Mouse (Mus musculus) Patski (cell line): ENCODE measurements around the gene Tysnd1. TPM values are rescaled to one million over a fixed set of nuclear protein-coding genes. Genes with fewer than 3 reads are reported as not detected.

Experiments used
- ATAC-seq: fragments of 100-300 bp; one replicate; pipeline ENCODE4 v1.8.0; 2021
- CTCF ChIA-PET: fragments of 350-600 bp; sonication (Branson Sonifier 250); formaldehyde crosslinking; loops from one replicate; lab custom pipeline; 2022; ENCODE audit warnings: inconsistent platforms; lab: Charles Lee
- POLR2A ChIA-PET: fragments of 350-600 bp; sonication (Branson Sonifier 250); formaldehyde crosslinking; loops from one replicate; lab custom pipeline; 2022; ENCODE audit warnings: antibody characterized with exemption, inconsistent platforms; lab: Charles Lee
- DNase-seq: peaks from one replicate; pipeline ENCODE4 v3.0.0-alpha.2; 2011; ENCODE audit warnings: low read depth, low spot score
- H3K27me3 ChIP-seq: fragments of 371-371 bp; one replicate; pipeline ENCODE4 v1.5.1; 2021
- CTCF ChIP-seq: fragments of 100-300 bp; IDR thresholded peaks from one replicate; pipeline ENCODE4 v1.5.1; 2021
- in situ Hi-C: fragments of 300-500 bp; cut with MboI; formaldehyde crosslinking; loops from 3 replicates; pipeline ENCODE4 v1.11.1; 2018; ENCODE audit warnings: low pct_unique_long_range_greater_than_20kb, mixed read lengths
- polyA plus RNA-seq: library from polyadenylated mRNA; unstranded; gene quantifications from one replicate; pipeline ENCODE4 v1.2.3, GENCODE M21; 2021

Gene Tysnd1
- 30.6 TPM for polyA plus RNA-seq

DNA sequence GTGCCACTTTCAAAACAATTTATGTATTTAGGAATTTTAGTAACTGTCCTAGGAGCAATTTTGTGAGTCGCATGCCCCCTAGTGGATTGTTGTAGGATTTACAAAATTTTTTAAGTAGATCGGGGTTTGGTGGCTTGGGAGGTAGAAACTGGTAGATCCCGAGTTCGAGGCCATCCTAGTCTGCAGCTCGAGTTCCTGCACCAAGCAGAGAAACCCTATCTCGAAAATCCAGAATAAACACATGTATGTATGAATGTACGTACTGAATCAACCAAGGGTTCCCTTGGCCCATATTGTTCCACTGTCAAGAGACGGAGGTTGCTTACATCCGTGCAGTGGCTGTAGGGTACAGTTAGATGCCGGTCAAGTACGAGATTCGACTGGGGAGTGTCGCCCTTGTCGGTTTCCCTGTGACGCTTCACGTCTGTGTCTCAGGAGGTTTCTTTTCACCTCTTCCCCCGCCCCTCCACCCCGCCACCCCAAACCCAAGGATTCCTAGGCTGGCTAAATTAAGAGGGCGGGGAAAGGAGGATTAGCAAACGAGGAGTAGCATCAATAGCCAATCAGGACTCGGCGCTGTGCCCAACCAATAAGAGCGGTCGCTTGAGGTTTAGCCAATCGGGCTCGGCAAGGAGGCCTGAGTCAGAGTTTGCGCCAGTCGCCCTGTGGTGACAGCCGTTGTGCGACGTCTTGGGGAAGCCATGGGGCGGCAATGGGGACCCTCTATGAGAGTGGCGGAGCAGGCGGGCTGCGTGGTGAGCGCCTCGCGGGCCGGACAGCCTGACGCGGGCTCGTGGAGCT, at the start of gene Tysnd1:
Gene Tysnd1, plus strand, starts transcription at position 645 of the 801 bp plus-strand sequence.
- in situ Hi-C loops = no loop called here
- ATAC-seq = peak; percentile 85

DNA sequence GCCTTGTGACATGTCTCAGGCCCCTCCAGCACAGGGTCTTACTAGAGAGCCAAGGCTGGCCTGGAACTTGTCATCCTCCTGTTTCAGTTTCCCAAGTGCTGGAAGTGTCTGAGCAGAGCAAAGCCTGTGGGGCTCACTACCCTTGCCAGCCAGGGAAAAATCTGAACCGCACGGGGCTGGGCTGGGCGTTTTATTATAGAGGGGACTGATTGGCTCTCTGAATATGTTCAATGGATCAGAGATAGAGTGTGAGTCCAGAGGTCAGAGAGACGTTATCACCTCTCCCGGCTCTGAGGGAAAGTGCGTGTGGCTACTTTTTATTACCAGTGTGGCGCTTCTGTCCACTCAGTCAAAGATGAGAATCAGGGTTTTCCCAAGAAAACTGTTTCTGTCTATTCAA, 48.8 kb upstream of the Tysnd1 start:
- DNase-seq = no peak
- ChIA-PET POLR2A (no interaction called here), CTCF (interaction anchor here (1.5 to 2.1 kb wide), 2 partner anchors 12 to 44 kb away, joined by 3 to 4 read pairs; no protein-coding TSS in a partner anchor)
- no peaks in the 10 kb centered on the region for H3K27me3 ChIP-seq
- ATAC-seq = no peak
- in situ Hi-C loops = no loop called here
- no peak for TF ChIP-seq CTCF

More for the DNA sequence above, at the start of gene Tysnd1:
- no peaks in the 10 kb centered on the region for H3K27me3 ChIP-seq
- peak; percentile 71 for DNase-seq
- ChIA-PET POLR2A (interaction anchor here (0.6 kb wide), 3 partner anchors 18 to 76 kb away, joined by 3 to 6 read pairs (median 3); partner anchors contain the start of gene Aifm2), CTCF (interaction anchor here (0.8 kb wide), 1 partner anchor 21 kb away, joined by 3 read pairs; no protein-coding TSS in a partner anchor)
- TF ChIP-seq CTCF = no peak

DNA sequence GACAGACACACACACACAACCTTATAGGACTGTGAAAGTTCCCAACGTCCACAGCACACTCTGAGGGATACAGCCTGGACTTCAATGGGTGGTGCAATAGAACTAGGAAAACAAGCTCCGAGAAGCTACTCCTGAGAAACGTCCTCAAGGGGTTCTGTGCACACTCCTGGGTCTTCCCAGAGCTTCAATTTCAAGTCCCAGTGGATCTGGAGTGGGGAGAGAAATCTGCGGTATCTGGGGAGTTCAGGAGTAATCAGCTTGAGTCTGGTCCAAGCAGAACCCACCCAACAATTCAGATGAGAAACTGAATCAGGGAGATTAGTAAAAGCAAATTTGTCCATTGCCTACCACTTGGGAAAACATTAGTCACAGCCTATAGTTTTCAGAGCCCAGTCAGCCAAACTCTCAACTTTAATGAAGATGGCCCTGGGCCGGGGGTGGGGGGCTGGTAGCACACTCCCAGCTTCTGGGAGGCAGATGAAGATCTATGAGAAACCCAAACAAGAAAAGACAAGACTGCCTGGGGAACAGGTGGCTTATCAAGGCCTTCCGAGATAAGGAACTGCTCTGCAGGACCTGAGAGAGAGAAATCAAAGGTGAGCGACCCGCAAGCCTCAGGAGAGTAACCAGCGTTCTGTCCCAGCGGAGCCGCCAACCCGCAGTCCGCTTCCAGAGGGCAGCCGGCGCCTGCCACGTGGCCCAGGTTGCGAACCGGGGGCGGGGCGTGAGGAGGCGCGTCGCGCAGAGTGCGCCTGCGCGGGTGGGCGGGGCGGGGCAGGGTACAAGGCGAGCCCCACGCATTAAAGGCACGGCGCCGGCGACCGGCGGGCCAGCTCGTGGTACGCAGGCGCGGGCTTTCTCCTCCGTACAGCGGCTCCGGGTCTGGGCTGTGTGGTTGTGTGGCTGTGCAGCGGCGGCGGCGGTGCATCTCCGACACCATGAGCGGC, 47.3 kb upstream of the Tysnd1 start, which contains the start of gene Ppa1:
Gene Ppa1, plus strand, starts transcription at position 763 of the 947 bp plus-strand sequence.
- ChIA-PET CTCF (interaction anchor here (1.3 to 1.7 kb wide), 2 partner anchors 14 to 20 kb away, joined by 4 read pairs; no protein-coding TSS in a partner anchor), POLR2A (interaction anchor here (1.0 to 2.1 kb wide), 2 partner anchors 14 to 21 kb away, joined by 3 to 6 read pairs; no protein-coding TSS in a partner anchor)
- DNase-seq (no peak), ATAC-seq (peak; percentile 91)
- in situ Hi-C loops = no loop called here
- no peak for TF ChIP-seq CTCF
- no peaks in the 10 kb centered on the region for H3K27me3 ChIP-seq

DNA sequence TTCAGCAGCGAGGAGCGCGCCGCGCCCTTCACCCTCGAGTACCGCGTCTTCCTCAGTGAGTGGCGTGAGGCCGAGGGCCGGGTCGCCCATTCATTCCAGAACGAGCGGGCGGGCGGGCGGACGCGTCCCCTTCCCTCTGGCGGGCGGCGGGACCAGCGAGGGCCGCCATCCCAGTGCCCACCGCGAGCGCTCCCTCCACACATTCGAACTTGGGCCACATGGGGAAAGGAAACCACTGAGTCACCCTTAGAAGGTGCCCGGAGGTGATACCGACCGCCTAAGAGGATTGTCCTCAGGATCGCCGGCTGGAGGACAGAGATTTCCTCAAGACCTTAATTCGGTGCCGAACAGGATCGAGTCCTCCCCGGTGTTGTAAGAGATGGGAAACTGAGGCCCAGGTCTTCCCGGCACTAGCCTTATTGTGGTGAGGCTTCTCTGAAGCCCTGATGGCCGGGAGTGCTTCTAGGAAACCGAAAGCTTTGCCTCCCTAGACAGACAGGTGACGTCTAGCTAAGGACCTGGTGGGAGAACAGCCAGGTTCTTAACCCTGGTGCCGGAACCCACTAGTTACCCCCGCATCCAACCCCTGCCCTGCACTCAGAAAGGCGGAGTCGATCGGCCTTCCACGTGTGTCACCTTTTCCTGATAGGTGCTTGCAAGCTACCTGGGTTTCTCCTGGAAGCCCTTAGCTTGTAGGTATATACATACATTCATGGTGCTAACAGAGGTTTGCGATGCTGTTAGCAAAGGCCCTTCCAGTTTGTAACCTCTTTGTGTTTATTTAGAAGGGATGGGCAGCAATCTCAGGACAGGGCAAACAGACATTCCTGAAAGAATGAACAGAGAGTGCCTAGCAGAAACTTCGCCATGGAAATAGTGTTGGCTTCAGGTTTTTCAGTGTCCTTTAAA, 46.3 kb upstream of the Tysnd1 start:
- no peak for DNase-seq
- CTCF ChIA-PET = interaction anchor here (1.2 to 1.3 kb wide), 2 partner anchors 15 to 42 kb away, joined by 4 read pairs; no protein-coding TSS in a partner anchor
- in situ Hi-C loops = no loop called here
- no peaks in the 10 kb centered on the region for H3K27me3 ChIP-seq
- no peak for TF ChIP-seq CTCF
- peak; percentile 41 for ATAC-seq
- POLR2A ChIA-PET = interaction anchor here (2.1 kb wide), 1 partner anchor 22 kb away, joined by 6 read pairs; no protein-coding TSS in a partner anchor

DNA sequence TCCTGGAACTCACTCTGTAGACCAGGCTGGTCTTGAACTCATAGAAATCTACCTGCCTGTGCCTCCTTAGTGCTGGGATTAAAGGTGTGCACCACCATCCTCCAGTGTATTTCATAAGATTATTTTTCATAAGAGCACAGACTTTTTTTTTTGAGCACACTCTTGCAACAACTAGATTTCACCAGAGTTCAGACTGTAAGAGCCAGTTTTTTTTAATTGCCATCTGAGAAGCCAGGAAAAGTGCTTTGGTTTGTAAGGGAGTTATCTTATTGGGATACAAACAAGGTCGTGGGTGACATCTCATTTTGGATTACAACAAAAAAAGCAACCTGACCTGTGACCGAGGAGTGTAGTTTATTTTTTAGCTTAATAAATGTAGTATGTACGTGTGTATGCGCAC, 41.2 kb upstream of the Tysnd1 start:
- no peak for DNase-seq
- no peaks in the 10 kb centered on the region for H3K27me3 ChIP-seq
- POLR2A ChIA-PET = interaction anchor here (0.6 kb wide), 1 partner anchor 9 kb away, joined by 4 read pairs; no protein-coding TSS in a partner anchor
- in situ Hi-C loops = no loop called here
- ATAC-seq = no peak
- CTCF ChIA-PET = no interaction called here
- no peak for TF ChIP-seq CTCF

DNA sequence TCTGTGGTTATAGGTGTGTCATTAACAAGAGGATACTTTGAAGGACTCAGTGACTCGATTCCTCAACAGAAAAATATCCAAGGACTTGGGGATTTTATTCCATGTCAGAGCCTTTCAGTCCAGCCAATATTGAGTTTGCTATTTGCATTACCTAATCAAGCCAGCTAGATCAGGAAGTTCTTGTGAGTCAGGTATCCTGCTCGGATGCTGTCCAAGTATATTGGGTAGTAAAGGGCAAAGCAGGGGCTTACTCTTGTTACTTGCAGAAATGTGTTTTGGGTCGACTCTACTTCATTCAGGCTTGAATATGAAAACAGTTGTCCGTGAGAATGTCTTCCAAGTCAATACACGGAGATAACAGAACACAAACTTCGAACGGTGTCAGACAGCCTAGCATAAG, 40.6 kb upstream of the Tysnd1 start:
- ChIA-PET POLR2A (interaction anchor here (0.6 kb wide), 1 partner anchor 10 kb away, joined by 4 read pairs; no protein-coding TSS in a partner anchor), CTCF (interaction anchor here (3.5 kb wide), 1 partner anchor 48 kb away, joined by 23 read pairs; no protein-coding TSS in a partner anchor)
- in situ Hi-C loops = loop anchor here (5.0 kb wide), 1 partner anchor 47 kb away; no protein-coding TSS in a partner anchor

DNA sequence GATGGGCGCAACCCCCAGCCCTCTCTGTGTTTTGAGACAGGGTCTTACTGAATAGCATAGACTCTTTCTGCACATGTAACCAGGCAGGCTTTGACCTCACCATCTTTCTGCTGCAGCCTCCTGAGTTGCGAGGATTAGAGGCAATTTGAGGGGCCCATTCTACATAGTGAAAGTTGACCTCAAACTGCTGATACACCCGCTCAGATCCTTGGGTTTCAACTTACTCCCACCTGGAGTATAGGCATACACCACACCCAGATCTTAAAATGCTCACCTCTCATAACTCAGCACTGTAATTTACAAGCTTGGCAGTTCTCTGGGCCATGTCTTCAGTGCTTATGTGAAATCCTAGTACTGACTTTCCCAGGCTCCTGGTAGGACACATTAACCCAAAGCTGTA, 40.1 kb upstream of the Tysnd1 start:
- ChIA-PET CTCF (interaction anchor here (3.5 kb wide), 1 partner anchor 48 kb away, joined by 23 read pairs; no protein-coding TSS in a partner anchor), POLR2A (no interaction called here)
- no peak for DNase-seq
- no peak for ATAC-seq
- no peaks in the 10 kb centered on the region for H3K27me3 ChIP-seq
- no peak for TF ChIP-seq CTCF
- in situ Hi-C loops = loop anchor here (5.0 kb wide), 1 partner anchor 48 kb away; no protein-coding TSS in a partner anchor

More for the DNA sequence above, 40.6 kb upstream of the Tysnd1 start:
- H3K27me3 ChIP-seq = no peaks in the 10 kb centered on the region
- ATAC-seq = no peak
- TF ChIP-seq CTCF = no peak
- DNase-seq = no peak

DNA sequence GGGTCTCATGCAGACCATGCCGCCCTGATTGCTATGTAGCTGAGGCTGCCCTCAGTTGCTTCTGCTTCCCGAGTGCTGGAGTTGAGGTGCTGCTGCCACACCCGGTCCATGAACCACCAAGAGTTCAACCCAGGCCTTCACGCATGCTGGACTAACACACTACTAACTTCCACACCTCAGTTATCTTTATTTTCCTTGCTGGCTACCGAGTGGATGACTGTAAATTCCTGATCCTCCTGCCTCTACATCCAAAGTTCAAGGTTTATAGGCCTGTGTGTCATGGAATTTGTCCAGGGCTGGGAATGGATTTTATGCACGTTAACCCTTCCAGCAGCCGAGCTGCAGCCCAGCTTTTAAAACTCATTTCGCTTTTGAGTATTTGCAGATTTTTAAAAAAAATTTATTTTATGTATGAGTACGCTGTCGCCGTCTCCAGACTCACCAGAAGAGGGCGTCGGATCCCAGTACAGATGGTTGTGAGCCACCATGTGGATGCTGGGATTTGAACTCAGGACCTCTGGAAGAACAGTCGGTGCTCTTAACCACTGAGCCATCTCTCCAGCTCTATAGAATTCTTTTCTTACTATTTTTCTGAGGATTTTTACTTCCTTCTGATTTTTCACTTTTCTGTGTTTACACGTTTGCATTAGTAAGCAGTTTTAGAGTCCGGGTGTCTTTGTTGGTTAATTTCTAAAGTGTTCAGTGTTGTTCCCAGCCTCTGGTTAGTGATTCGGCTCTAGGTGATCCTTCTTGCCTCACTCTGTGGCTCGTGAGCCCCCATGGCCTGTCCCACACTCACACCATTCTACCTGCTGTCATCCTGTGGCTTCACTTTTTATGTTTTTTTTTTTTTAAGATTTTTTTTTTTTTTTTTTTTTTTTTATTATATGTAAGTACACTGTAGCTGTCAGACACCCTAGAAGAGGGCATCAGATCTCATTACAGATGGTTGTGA, 38.1 kb upstream of the Tysnd1 start:
- POLR2A ChIA-PET = interaction anchor here (0.6 kb wide), 1 partner anchor 44 kb away, joined by 5 read pairs; no protein-coding TSS in a partner anchor
- no peak for ATAC-seq
- in situ Hi-C loops = loop anchor here (5.0 kb wide), 1 partner anchor 50 kb away; no protein-coding TSS in a partner anchor

More for the DNA sequence above, 38.1 kb upstream of the Tysnd1 start:
- peak; percentile 51 for TF ChIP-seq CTCF
- no peaks in the 10 kb centered on the region for H3K27me3 ChIP-seq
- CTCF ChIA-PET = interaction anchor here (0.8 to 3.5 kb wide), 5 partner anchors 30 to 54 kb away, joined by 3 to 23 read pairs (median 5); no protein-coding TSS in a partner anchor
- no peak for DNase-seq
